8 mouse cellular contexts compared by ENCODE assay signal in the genomic region with DNA sequence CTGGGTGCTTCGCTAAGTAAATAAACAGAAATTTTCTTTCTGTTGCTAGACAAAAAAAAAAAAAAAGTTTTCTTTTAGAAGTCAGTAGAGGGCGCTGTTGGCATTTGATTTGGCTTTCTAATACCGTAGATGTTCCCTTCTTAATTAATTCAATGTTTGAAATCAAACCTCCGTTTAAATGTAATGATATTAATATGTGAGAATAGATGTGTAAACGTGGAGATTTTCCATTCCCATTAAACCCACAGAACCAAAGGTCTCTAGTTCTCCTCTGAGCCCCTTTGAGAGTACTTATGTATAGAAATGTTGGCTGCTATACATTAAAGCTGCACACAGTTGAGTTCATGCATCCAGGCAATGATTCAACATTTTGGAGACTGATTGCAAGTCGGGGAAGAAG.
DNase-seq lines count a peak whose midpoint lies in the region; ATAC-seq lines count a peak whose summit lies in the region.

No protein-coding gene starts in this region.

- no peak overlapping the region for H3K27ac ChIP-seq in hindbrain, embryonic 11.5 days (ENCODE audit: low read depth, low read length)
- no peak overlapping the region for H3K27ac ChIP-seq in hindbrain, embryonic 10.5 days
- no peak overlapping the region for H3K27ac ChIP-seq in forebrain, embryonic 13.5 days
- H3K27ac ChIP-seq in midbrain, embryonic 14.5 days (replicated peaks; ENCODE audit: low read depth, low read length) = no peak overlapping the region

- H3K4me2 ChIP-seq in hindbrain, embryonic 11.5 days (replicated peaks; ENCODE audit: low read depth, low read length) = no peak overlapping the region
- peak overlapping the region; percentile 44 for H3K4me2 ChIP-seq in forebrain, embryonic 13.5 days
- H3K4me2 ChIP-seq in midbrain, embryonic 14.5 days (ENCODE audit: low read length) = peak overlapping the region; percentile 20

- ATAC-seq in hindbrain, embryonic 11.5 days (ENCODE audit: low FRiP score) = no peak
- no peak for ATAC-seq in forebrain, embryonic 13.5 days
- no peak for ATAC-seq in midbrain, embryonic 14.5 days (ENCODE audit: low FRiP score, low TSS enrichment)
- ATAC-seq in activated CD4-positive, CD25-positive, alpha-beta regulatory T cell, adult 4 months = no peak

- no peak overlapping the region for H3K4me3 ChIP-seq in hindbrain, embryonic 11.5 days (ENCODE audit: low read depth, low read length)
- no peak overlapping the region for H3K4me3 ChIP-seq in hindbrain, embryonic 10.5 days
- H3K4me3 ChIP-seq in forebrain, embryonic 13.5 days = no peak overlapping the region
- H3K4me3 ChIP-seq in midbrain, embryonic 14.5 days (replicated peaks; ENCODE audit: low read depth, low read length) = no peak overlapping the region

- WGBS in hindbrain, embryonic 11.5 days = 9% methylated on average over 6 of the region's 6 CpGs
- WGBS in hindbrain, embryonic 10.5 days = 10% methylated on average over 6 of the region's 6 CpGs
- 8% methylated on average over 6 of the region's 6 CpGs for WGBS in forebrain, embryonic 13.5 days
- WGBS in midbrain, embryonic 14.5 days = 6% methylated on average over 6 of the region's 6 CpGs

- peak; percentile 66 for DNase-seq in hindbrain, embryonic 11.5 days (ENCODE audit: low spot score)
- DNase-seq in hindbrain, embryonic 10.5 days (ENCODE audit: low spot score) = no peak
- peak; percentile 2 for DNase-seq in MEL-GATA-1-ER (ENCODE audit: extremely low read depth, low read depth)
- DNase-seq in midbrain, embryonic 14.5 days = peak; percentile 79
- no peak for DNase-seq in Muller cell, postnatal 12 days (ENCODE audit: inconsistent ontology term)
- no peak for DNase-seq in adrenal gland, adult 8-10 months

- no peak overlapping the region for H3K9ac ChIP-seq in hindbrain, embryonic 11.5 days (ENCODE audit: low read depth, low read length)
- H3K9ac ChIP-seq in forebrain, embryonic 13.5 days = no peak overlapping the region
- no peak overlapping the region for H3K9ac ChIP-seq in midbrain, embryonic 14.5 days (replicated peaks; ENCODE audit: low read length)

- H3K9me3 ChIP-seq in hindbrain, embryonic 11.5 days (ENCODE audit: control insufficient read depth, low read length) = no peaks in the 10 kb centered on the region
- H3K9me3 ChIP-seq in hindbrain, embryonic 10.5 days = no peaks in the 10 kb centered on the region
- H3K9me3 ChIP-seq in forebrain, embryonic 13.5 days (replicated peaks) = no peaks in the 10 kb centered on the region
- no peaks in the 10 kb centered on the region for H3K9me3 ChIP-seq in midbrain, embryonic 14.5 days (ENCODE audit: control insufficient read depth, low read length)

- no peaks in the 10 kb centered on the region for H3K36me3 ChIP-seq in hindbrain, embryonic 11.5 days (ENCODE audit: control insufficient read depth, insufficient read depth, low read length)
- H3K36me3 ChIP-seq in hindbrain, embryonic 10.5 days = no peaks in the 10 kb centered on the region
- no peaks in the 10 kb centered on the region for H3K36me3 ChIP-seq in forebrain, embryonic 13.5 days (ENCODE audit: poor library complexity, severe bottlenecking)
- H3K36me3 ChIP-seq in midbrain, embryonic 14.5 days (ENCODE audit: control insufficient read depth, insufficient read depth, low read length) = no peaks in the 10 kb centered on the region

- H3K27me3 ChIP-seq in hindbrain, embryonic 11.5 days (ENCODE audit: control insufficient read depth, insufficient read depth, low read length) = no peaks in the 10 kb centered on the region
- H3K27me3 ChIP-seq in hindbrain, embryonic 10.5 days (ENCODE audit: insufficient read depth, poor library complexity, severe bottlenecking) = peaks cover 3% of the 10 kb centered on the region; the same call in 1 of the 2 replicates
- H3K27me3 ChIP-seq in forebrain, embryonic 13.5 days = no peaks in the 10 kb centered on the region
- no peaks in the 10 kb centered on the region for H3K27me3 ChIP-seq in midbrain, embryonic 14.5 days (ENCODE audit: control insufficient read depth, insufficient read depth, low read length)

- H3K4me1 ChIP-seq in hindbrain, embryonic 11.5 days (replicated peaks; ENCODE audit: control insufficient read depth, insufficient read depth, low read length) = no peaks in the 10 kb centered on the region
- H3K4me1 ChIP-seq in hindbrain, embryonic 10.5 days (replicated peaks) = peaks cover 20% of the 10 kb centered on the region
- H3K4me1 ChIP-seq in forebrain, embryonic 13.5 days = peaks cover 59% of the 10 kb centered on the region
- peaks cover 22% of the 10 kb centered on the region for H3K4me1 ChIP-seq in midbrain, embryonic 14.5 days (ENCODE audit: control insufficient read depth, insufficient read depth, low read length)

Comparison
In these comparisons a context has a peak if more than half of its experiments do, and no peak if none do; other contexts are left out.
1. DNase-seq: peak in hindbrain, embryonic 11.5 days (single experiment), MEL-GATA-1-ER (single experiment) and midbrain, embryonic 14.5 days (single experiment); none in hindbrain, embryonic 10.5 days (single experiment), Muller cell, postnatal 12 days (single experiment) and adrenal gland, adult 8-10 months (single experiment).